Mouse (Mus musculus): ENCODE results near the gene Ripor2. TPM values are rescaled to one million over a fixed set of nuclear protein-coding genes. Genes with fewer than 3 reads are reported as not detected.

The Ripor2 gene
- total RNA-seq, 2 experiments from 2014 or later: 69.2 to 71.9 TPM

GRCm38 (mm10) chr13:24638371-24639214, 56.6 kb downstream of the Ripor2 start:
- intact Hi-C loops (cut with DNase I): no loop called here
- peak in 1 of 2 experiments; percentile 74 for DNase-seq (ENCODE audit: extremely low spot score in 1 of 2, low spot score in 2 of 2)

- DNase-seq (ENCODE audit: extremely low spot score in 1 of 2, low spot score in 2 of 2): peak in 1 of 2 experiments; percentile 53
- intact Hi-C loops (cut with DNase I): no loop called here
Measured at GRCm38 (mm10) chr13:24639215-24640165, 57.5 kb downstream of the Ripor2 start.

GRCm38 (mm10) chr13:24640166-24640560, 58.2 kb downstream of the Ripor2 start:
- intact Hi-C loops (cut with DNase I): no loop called here

GRCm38 (mm10) chr13:24640836-24641385, 58.9 kb downstream of the Ripor2 start:
- DNase-seq (ENCODE audit: extremely low spot score in 1 of 2, low spot score in 2 of 2): no peak
- intact Hi-C loops (cut with DNase I): no loop called here

More at GRCm38 (mm10) chr13:24640166-24640560, 58.2 kb downstream of the Ripor2 start:
- DNase-seq (ENCODE audit: extremely low spot score in 1 of 2, low spot score in 2 of 2): no peak

- DNase-seq (ENCODE audit: extremely low spot score in 1 of 2, low spot score in 2 of 2): no peak
- intact Hi-C loops (cut with DNase I): no loop called here
Measured at GRCm38 (mm10) chr13:24641491-24642430, 59.8 kb downstream of the Ripor2 start.

- no peak for DNase-seq (ENCODE audit: extremely low spot score in 1 of 2, low spot score in 2 of 2)
- intact Hi-C loops (cut with DNase I): no loop called here
Measured at GRCm38 (mm10) chr13:24645146-24645545, 63.2 kb downstream of the Ripor2 start.

- intact Hi-C loops (cut with DNase I): no loop called here
- no peak for DNase-seq (ENCODE audit: extremely low spot score in 1 of 2, low spot score in 2 of 2)
Measured at GRCm38 (mm10) chr13:24646324-24646723, 64.3 kb downstream of the Ripor2 start.

- DNase-seq (ENCODE audit: extremely low spot score in 1 of 2, low spot score in 2 of 2): no peak
Measured at GRCm38 (mm10) chr13:24647444-24647843, 65.5 kb downstream of the Ripor2 start.

GRCm38 (mm10) chr13:24648027-24648426, 66.0 kb downstream of the Ripor2 start:
- intact Hi-C loops (cut with DNase I): no loop called here
- no peak for DNase-seq (ENCODE audit: extremely low spot score in 1 of 2, low spot score in 2 of 2)

More at GRCm38 (mm10) chr13:24647444-24647843, 65.5 kb downstream of the Ripor2 start:
- intact Hi-C loops (cut with DNase I): no loop called here

- DNase-seq (ENCODE audit: extremely low spot score in 1 of 2, low spot score in 2 of 2): no peak
- intact Hi-C loops (cut with DNase I): no loop called here
Measured at GRCm38 (mm10) chr13:24648668-24649067, 66.7 kb downstream of the Ripor2 start.

GRCm38 (mm10) chr13:24649099-24649498, 67.1 kb downstream of the Ripor2 start:
- intact Hi-C loops (cut with DNase I): no loop called here
- DNase-seq (ENCODE audit: extremely low spot score in 1 of 2, low spot score in 2 of 2): no peak

GRCm38 (mm10) chr13:24651018-24651417, 69.0 kb downstream of the Ripor2 start:
- intact Hi-C loops (cut with DNase I): no loop called here
- no peak for DNase-seq (ENCODE audit: extremely low spot score in 1 of 2, low spot score in 2 of 2)

- intact Hi-C loops (cut with DNase I): no loop called here
- DNase-seq (ENCODE audit: extremely low spot score in 1 of 2, low spot score in 2 of 2): no peak
Measured at GRCm38 (mm10) chr13:24654919-24655635, 73.1 kb downstream of the Ripor2 start.

- intact Hi-C loops (cut with DNase I): no loop called here
- DNase-seq (ENCODE audit: extremely low spot score in 1 of 2, low spot score in 2 of 2): no peak
Measured at GRCm38 (mm10) chr13:24656719-24657497, 74.9 kb downstream of the Ripor2 start.

GRCm38 (mm10) chr13:24666763-24667162, 84.8 kb downstream of the Ripor2 start:
- intact Hi-C loops (cut with DNase I): no loop called here
- no peak for DNase-seq (ENCODE audit: extremely low spot score in 1 of 2, low spot score in 2 of 2)

GRCm38 (mm10) chr13:24668556-24668955, 86.6 kb downstream of the Ripor2 start:
- DNase-seq (ENCODE audit: extremely low spot score in 1 of 2, low spot score in 2 of 2): no peak
- intact Hi-C loops (cut with DNase I): no loop called here

- intact Hi-C loops (cut with DNase I): no loop called here
- no peak for DNase-seq (ENCODE audit: extremely low spot score in 1 of 2, low spot score in 2 of 2)
Measured at GRCm38 (mm10) chr13:24670676-24671075, 88.7 kb downstream of the Ripor2 start.

Data from left cerebral cortex, postnatal 10 days (tissue).